Mouse (Mus musculus) hindbrain, postnatal 0 days (tissue): Measurements from ENCODE around the gene Nfib. TPM values are rescaled to one million over a fixed set of nuclear protein-coding genes. Genes with fewer than 3 reads are reported as not detected.

Experiments
- ATAC-seq: fragments of 200-750 bp; cut with Nextera tagmentation; 2 replicates; pipeline ENCODE4 v1.8.0; 2017; ENCODE audit warnings: mild to moderate bottlenecking, moderate TSS enrichment, moderate library complexity
- DNase-seq: peaks from one replicate; pipeline ENCODE4 v3.0.0-alpha.2; 2015; ENCODE audit warnings: low spot score
- H3K27ac ChIP-seq: fragments of 300-500 bp; sonication (generic); 2 replicates; pipeline ENCODE4 v1.5.1; 2014; ENCODE audit warnings: mild to moderate bottlenecking
- H3K27me3 ChIP-seq: fragments of 300-500 bp; sonication (generic); 2 replicates; pipeline ENCODE4 v1.6.1; 2014; ENCODE audit warnings: low read length, mixed read lengths; ENCODE audit not compliant: insufficient read depth
- H3K36me3 ChIP-seq: fragments of 300-500 bp; sonication (generic); 2 replicates; pipeline ENCODE4 v1.6.1; 2014; ENCODE audit warnings: low read length, mixed read lengths; ENCODE audit not compliant: insufficient read depth
- H3K4me1 ChIP-seq: fragments of 300-500 bp; sonication (generic); 2 replicates; pipeline ENCODE4 v1.6.1; 2014; ENCODE audit warnings: antibody characterized with exemption, low read length, mixed read lengths; ENCODE audit not compliant: insufficient read depth
- H3K4me2 ChIP-seq: fragments of 300-500 bp; sonication (generic); 2 replicates; pipeline ENCODE4 v1.6.1; 2014; ENCODE audit warnings: low read depth, mild to moderate bottlenecking, low read length, moderate library complexity, mixed read lengths
- H3K4me3 ChIP-seq: fragments of 300-500 bp; sonication (generic); 2 replicates; pipeline ENCODE4 v1.5.1; 2014; ENCODE audit warnings: low read length
- H3K9ac ChIP-seq: fragments of 300-500 bp; sonication (generic); replicated peaks from 2 replicates; pipeline ENCODE4 v1.6.1; 2014; ENCODE audit warnings: mild to moderate bottlenecking, low read length, moderate library complexity, mixed read lengths
- H3K9me3 ChIP-seq: fragments of 300-500 bp; sonication (generic); 2 replicates; pipeline ENCODE4 v1.6.1; 2016; ENCODE audit warnings: low read length, mixed read lengths
- CTCF ChIP-seq: IDR thresholded peaks from 2 replicates; pipeline ENCODE4 v1.5.1; 2016; ENCODE audit warnings: antibody characterized with exemption, control low read depth, low read depth
- WGBS: fragments of 180-500 bp; shearing (Covaris S2); extraction: QIAGEN DNeasy Blood & Tissue Kit; methylation state at CpG from one replicate; pipeline ENCODE4 v1.1.7; 2014; 5-methylcytosine and 5-hydroxymethylcytosine counted together
- polyA plus RNA-seq: library from polyadenylated mRNA; unstranded; fragments of >200 nt; fragmentation: Nextera tagmentation; extraction: Ambion mirVana; gene quantifications from 2 replicates; pipeline ENCODE4 v1.2.1, GENCODE M21; 2015
- total RNA-seq: library from RNA; depleted of rRNA; stranded (reverse); fragments of >200 nt; gene quantifications from 2 replicates; pipeline ENCODE4 v1.2.3, GENCODE M21; 2014

Nfib gene
- total and polyA plus RNA-seq, 2 experiments from 2014 or later, result 69.8 to 112 TPM

DNA sequence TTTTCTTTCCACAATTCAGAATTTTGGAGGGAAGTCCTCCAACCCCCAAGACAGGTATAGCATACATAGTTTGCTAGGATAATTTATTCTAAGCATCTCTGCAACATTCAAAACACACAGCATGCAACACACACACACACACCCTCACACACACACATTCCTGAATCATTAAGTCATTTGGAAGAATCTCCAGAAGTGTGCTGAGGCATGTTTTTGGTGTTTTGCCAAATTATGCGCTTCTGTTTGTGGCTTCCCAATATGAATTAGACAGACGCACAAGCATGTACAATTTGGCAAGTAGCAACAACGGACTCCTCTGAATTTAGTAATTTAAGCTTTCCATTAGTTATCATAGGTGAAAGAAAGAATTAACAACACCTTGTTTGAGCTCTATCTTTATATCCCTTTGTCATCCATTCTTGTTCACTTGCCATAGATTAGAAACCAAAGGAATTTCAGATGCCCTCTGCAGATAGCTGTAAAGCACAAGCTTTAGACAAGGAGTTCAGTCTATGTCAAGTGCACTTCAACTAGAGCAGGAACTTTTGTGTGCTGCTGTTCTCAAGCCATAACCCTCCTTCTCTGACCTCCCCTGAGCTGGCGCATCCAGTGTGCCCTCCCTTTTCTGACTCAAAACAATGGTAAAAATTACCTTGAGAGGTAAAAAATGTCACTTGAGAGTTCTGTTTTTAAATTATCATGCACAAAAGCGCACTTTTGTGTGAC, 235.2 kb downstream of the Nfib start:
- H3K4me2 ChIP-seq, result no peak overlapping the region
- ATAC-seq (no peak), DNase-seq (peak; percentile 45)
- H3K4me3 ChIP-seq, result no peak overlapping the region
- 54% methylated on average over 5 of the region's 5 CpGs for WGBS
- H3K9ac ChIP-seq, result no peak overlapping the region
- H3K36me3 ChIP-seq, result no peaks in the 10 kb centered on the region
- peaks cover 11% of the 10 kb centered on the region for H3K4me1 ChIP-seq
- no peak for TF ChIP-seq CTCF
- no peaks in the 10 kb centered on the region for H3K9me3 ChIP-seq
- no peaks in the 10 kb centered on the region for H3K27me3 ChIP-seq
- H3K27ac ChIP-seq, result no peak overlapping the region

DNA sequence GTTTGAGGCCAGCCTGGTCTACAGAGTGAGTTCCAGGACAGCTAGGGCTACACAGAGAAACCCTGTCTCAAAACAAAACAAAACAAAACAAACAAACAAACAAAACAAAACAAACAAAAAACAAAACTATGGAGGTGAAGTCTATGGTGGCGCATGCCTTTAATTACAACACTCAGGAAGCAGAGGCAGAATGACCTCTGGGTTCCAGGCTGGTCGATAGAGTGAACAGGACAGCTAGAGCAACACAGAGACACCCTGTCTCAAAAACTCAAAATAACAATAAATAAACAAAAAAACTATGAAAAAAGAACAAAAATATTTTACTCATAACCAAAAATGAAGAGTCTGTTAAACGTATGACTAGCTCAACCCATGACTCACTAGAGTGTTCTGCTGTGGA, 236.6 kb downstream of the Nfib start:
- Histone ChIP-seq H3K4me2 (no peak overlapping the region), H3K4me3 (no peak overlapping the region), H3K9ac (no peak overlapping the region), H3K9me3 (no peaks in the 10 kb centered on the region), H3K27ac (no peak overlapping the region), H3K4me1 (peaks cover 20% of the 10 kb centered on the region), H3K36me3 (no peaks in the 10 kb centered on the region), H3K27me3 (no peaks in the 10 kb centered on the region)
- no peak for DNase-seq
- ATAC-seq, result no peak
- WGBS, result 83% methylated on average over 3 of the region's 3 CpGs
- no peak for TF ChIP-seq CTCF

DNA sequence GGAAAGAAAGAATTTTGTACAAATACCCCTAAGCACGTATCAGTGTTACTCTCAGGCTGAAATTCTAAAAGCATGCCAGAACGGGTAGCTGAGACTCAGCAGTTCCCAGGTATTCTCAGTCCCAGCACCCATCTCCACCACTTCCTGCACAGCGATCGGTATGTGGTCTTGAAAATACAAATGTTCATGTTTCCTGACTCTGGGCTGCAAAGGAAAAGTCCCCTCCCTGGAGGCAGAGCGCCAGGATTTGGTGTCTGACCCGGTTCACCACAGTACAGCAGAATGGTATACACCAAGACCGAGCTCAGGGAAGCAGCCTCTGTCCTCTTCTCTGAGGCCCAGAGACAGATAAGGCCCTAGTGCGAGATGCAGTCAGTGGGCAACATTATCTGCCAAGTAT, 238.8 kb downstream of the Nfib start:
- 50% methylated on average over 8 of the region's 8 CpGs for WGBS
- Histone ChIP-seq H3K36me3 (no peaks in the 10 kb centered on the region), H3K27ac (0 out of 2 replicates have a peak overlapping the region, but pooled peaks have one; percentile 8), H3K27me3 (no peaks in the 10 kb centered on the region), H3K4me3 (no peak overlapping the region), H3K4me1 (peaks cover 21% of the 10 kb centered on the region), H3K9me3 (no peaks in the 10 kb centered on the region), H3K4me2 (no peak overlapping the region), H3K9ac (no peak overlapping the region)
- no peak for ATAC-seq
- no peak for TF ChIP-seq CTCF
- DNase-seq, result no peak

- H3K4me3 ChIP-seq, result no peak overlapping the region
- no peak overlapping the region for H3K4me2 ChIP-seq
- no peaks in the 10 kb centered on the region for H3K9me3 ChIP-seq
- 52% methylated on average over 6 of the region's 6 CpGs for WGBS
- H3K4me1 ChIP-seq, result peaks cover 21% of the 10 kb centered on the region; the same call in 1 of the 2 replicates
- no peak for TF ChIP-seq CTCF
- no peak for ATAC-seq
- no peak for DNase-seq
- no peak overlapping the region for H3K9ac ChIP-seq
- no peak overlapping the region for H3K27ac ChIP-seq
- no peaks in the 10 kb centered on the region for H3K27me3 ChIP-seq
- no peaks in the 10 kb centered on the region for H3K36me3 ChIP-seq
Observed at GRCm38 (mm10) chr4:82466144-82466543, 239.4 kb downstream of the Nfib start.

- DNase-seq, result peak; percentile 56
- WGBS, result 47% methylated on average over 8 of the region's 8 CpGs
- no peak for TF ChIP-seq CTCF
- Histone ChIP-seq H3K27ac (peak overlapping the region; percentile 4; the same call in 1 of the 2 replicates), H3K9ac (no peak overlapping the region), H3K27me3 (no peaks in the 10 kb centered on the region), H3K4me3 (no peak overlapping the region), H3K9me3 (no peaks in the 10 kb centered on the region), H3K36me3 (no peaks in the 10 kb centered on the region), H3K4me1 (peaks cover 21% of the 10 kb centered on the region; the same call in 1 of the 2 replicates), H3K4me2 (0 out of 2 replicates have a peak overlapping the region, but pooled peaks have one; percentile 5)
- peak; percentile 46 for ATAC-seq
Observed at GRCm38 (mm10) chr4:82464051-82464632, 241.4 kb downstream of the Nfib start.

DNA sequence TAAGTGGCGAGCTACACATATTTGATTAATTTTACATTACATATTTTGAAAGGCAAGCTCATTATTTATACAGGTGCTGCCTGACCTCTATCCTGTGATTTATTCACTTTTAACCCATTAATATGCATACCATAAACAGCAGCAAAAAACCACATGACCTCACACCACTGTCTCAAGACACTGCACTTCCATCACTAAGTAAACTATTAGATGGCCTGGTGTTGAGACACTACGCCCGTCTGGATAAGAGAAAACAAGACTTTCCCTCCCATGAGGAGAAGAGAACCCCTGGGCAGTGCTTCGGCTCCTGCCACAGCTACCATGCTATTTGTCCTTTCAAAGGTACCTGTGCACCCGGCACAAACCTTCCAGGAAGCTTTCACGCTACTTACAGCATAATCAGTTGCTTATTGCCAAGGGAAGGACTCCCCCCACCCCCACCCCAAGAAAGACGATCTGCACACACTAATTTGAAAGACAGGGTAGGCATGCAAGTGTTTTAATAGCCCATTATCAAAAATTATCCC, 242.3 kb downstream of the Nfib start:
- DNase-seq (no peak), ATAC-seq (no peak)
- Histone ChIP-seq H3K9ac (no peak overlapping the region), H3K4me3 (no peak overlapping the region), H3K4me1 (peaks cover 23% of the 10 kb centered on the region; the same call in 1 of the 2 replicates), H3K27me3 (no peaks in the 10 kb centered on the region), H3K9me3 (no peaks in the 10 kb centered on the region), H3K36me3 (no peaks in the 10 kb centered on the region), H3K27ac (no peak overlapping the region), H3K4me2 (no peak overlapping the region)
- 47% methylated on average over 7 of the region's 7 CpGs for WGBS
- TF ChIP-seq CTCF, result no peak
